Mouse (Mus musculus) cortical plate, adult 2 months (tissue): ENCODE results near the gene Vps37b. TPM values are rescaled to one million over a fixed set of nuclear protein-coding genes. Genes with fewer than 3 reads are reported as not detected.
A peak's percentile ranks its signal among the peaks of the same experiment; 100 is the strongest.

Experiments used
- H3K27ac ChIP-seq: fragments of 200-500 bp; 2 replicates; pipeline ENCODE4 v1.5.1; 2012; ENCODE audit warnings: low read length, control low read depth, inconsistent platforms; ENCODE audit not compliant: insufficient read depth
- H3K4me1 ChIP-seq: fragments of 200-500 bp; 2 replicates; pipeline ENCODE4 v1.6.1; 2011; ENCODE audit warnings: low read length; ENCODE audit not compliant: control insufficient read depth, insufficient read depth
- H3K4me3 ChIP-seq: fragments of 200-500 bp; 2 replicates; pipeline ENCODE4 v1.5.1; 2011; ENCODE audit warnings: mild to moderate bottlenecking, low read length, control low read depth; ENCODE audit not compliant: insufficient read depth
- CTCF ChIP-seq: fragments of 200-500 bp; IDR thresholded peaks from 2 replicates; pipeline ENCODE4 v1.5.1; 2011; ENCODE audit warnings: mild to moderate bottlenecking, control low read depth, low read length; ENCODE audit not compliant: insufficient read depth; ENCODE audit errors: extremely low read depth
- POLR2A ChIP-seq: fragments of 200-500 bp; IDR thresholded peaks from 2 replicates; pipeline ENCODE4 v1.6.1; 2011; ENCODE audit warnings: mild to moderate bottlenecking, low read length, control low read depth; ENCODE audit not compliant: insufficient read depth; ENCODE audit errors: extremely low read depth
- polyA plus RNA-seq: library from polyadenylated mRNA; depleted of rRNA; stranded (reverse); fragments of >200 nt; gene quantifications from 2 replicates; pipeline ENCODE4 v1.2.3, GENCODE M21; 2012

Vps37b gene
- polyA plus RNA-seq, 1 experiment: 48.4 TPM

DNA sequence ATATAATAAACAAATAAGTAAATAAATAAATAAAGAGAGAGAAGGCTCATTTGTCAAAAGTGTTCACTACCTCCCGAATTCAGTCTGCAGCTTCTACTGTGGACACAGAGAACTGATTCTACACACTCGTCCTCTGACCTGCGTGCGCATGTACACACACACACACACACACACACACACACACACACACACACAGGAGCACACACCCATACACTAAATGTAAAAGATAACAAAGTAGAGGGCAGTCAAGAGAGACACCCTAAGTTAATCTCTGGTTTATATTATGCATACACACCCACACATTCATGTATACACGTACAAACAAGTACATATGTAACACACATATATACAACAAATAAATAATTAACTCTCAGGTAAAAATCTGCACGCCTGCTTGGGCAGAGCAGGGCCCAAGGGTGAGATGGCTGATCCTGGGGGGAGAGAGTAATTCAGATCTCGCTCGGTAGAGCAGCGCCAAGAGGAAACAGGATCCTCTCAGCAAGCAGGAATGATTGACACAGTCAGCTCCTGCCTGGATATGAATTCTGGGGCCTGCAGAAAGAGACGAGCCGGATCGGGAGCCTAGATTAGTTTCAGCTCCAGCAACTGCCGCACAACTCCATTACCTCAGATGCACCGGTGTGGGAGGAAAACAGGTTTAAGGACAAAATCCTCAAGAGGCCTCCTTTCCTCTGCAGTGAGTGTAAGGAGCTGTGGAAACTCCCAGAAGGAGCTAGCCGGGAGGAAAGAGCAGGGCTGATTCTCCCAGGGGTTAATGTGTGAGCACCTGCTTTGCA, 17.4 kb upstream of the Vps37b start:
- no peak for TF ChIP-seq CTCF
- no peak for TF ChIP-seq POLR2A
- Histone ChIP-seq H3K4me3 (no peak overlapping the region), H3K4me1 (peaks cover 3% of the 10 kb centered on the region), H3K27ac (peak overlapping the region; percentile 70)

DNA sequence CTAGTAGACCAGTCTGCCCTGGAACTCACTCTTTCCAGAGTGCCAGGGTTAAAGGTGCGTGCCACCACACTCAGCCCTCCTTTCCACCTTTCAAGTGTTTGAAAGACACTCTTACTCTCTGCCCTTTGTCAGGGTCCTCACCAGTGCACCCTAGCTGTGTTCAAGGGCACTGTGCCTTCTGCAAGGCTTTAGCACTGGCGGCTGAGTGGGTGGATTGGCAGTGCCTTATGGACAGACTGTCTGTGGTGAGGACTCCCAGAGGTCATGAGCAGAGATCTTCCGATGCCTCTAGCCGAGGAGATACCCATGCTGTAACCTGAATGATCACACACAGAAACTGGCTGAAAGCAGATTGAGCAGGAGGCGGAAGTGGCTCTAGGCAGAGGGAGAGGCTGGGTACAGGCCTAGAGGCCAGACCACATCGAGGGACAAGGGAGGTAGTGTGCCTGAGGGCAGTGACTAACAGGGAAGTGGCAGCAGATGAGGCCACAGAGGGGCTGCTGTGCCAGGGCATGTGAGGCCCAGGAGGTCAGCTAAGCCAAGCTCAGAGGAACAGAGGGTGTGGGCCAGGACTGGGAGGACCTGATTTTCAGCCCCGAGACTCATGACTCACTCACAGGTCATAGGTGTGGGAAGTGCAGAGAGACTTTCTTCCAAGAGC, 14.8 kb upstream of the Vps37b start:
- H3K4me3 ChIP-seq: no peak overlapping the region
- TF ChIP-seq POLR2A: no peak
- TF ChIP-seq CTCF: no peak
- H3K27ac ChIP-seq: no peak overlapping the region
- peaks cover 3% of the 10 kb centered on the region for H3K4me1 ChIP-seq

DNA sequence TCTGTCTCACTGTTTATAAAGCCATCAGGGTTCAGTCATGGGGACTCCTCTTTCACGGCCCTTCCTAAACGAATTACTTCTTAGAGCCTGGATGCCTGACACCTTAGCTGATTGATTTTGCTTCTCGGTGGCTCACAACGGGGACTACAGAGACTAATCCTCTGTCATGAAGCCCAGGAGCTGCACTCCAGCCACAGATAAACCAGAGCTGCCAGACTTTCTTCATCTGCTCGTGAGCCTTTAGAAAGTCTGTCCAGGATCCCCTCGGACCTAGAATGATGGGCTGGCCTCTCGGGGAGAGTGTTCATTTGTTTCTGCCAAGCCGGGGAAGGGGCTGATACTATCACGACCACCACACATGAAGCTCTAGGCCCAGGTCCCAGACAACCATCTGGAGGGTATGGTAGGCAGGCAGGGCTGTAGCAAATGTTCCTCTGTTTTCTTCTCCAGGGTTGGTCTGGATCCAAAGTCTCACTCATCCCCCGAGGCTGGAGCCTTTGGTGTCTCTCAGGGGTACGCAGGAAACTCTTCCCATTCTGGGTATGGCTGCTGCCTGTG, 13.5 kb upstream of the Vps37b start:
- Histone ChIP-seq H3K27ac (no peak overlapping the region), H3K4me3 (no peak overlapping the region), H3K4me1 (peaks cover 3% of the 10 kb centered on the region)
- TF ChIP-seq POLR2A (no peak), CTCF (no peak)

DNA sequence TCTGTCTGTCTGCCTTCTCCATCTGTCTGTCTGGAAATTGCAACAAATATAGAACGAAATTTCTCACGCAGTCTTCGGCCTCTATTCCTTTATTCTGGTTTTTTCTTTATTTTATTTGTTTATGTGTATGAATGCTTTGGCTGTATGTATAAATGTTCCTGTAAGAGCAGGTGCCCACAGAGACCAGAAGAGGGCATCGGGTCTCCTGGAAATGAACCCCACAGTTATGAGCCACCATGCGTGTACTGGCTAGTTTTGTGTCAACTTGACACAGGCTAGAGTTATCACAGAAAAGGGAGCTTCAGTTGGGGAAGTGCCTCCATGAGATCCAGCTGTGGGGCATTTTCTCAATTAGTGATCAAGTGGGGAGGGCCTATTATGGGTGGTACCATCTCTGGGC, 11.9 kb upstream of the Vps37b start:
- TF ChIP-seq POLR2A: no peak
- TF ChIP-seq CTCF: no peak
- Histone ChIP-seq H3K27ac (peak overlapping the region; percentile 36; the same call in 1 of the 2 replicates), H3K4me3 (no peak overlapping the region), H3K4me1 (no peaks in the 10 kb centered on the region; the same call in none of the 2 replicates)

DNA sequence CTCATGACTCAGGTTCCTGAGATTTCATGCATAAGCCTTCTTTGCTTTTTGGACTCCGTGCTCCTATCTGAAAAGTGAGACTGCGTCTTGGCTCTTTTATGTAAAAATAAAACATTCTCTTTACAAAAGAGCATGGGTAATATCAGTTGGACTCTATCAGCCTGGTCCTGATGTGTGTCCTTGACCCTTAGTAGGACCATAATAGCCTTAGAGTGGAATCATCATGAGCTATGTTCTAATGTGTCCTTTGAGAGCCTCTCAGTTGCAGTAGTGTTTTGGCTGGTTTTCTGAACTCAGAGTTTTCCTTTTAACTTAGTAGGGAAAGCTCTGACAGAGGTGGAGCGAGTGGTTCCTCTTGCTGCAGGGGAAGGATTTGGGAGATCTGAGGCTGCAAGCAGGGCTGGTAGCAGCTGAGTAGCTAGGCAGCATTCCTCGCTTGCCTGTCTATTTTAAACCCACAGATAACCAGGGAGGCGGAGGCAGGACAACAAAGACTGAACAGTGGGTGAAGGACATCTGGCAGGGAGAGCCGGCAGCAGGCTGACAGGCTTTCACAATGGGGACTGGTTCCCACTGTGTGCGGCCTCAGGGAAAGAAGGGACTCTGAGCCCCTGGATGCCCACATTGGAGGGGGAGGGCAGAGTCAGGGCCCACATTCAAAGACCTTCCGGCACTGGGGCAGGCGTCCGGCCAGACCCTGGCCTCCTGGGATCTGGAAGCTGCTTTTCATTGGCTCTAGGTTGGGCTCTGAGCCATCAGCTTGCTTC, 11.3 kb upstream of the Vps37b start:
- H3K4me1 ChIP-seq: no peaks in the 10 kb centered on the region; the same call in none of the 2 replicates
- H3K4me3 ChIP-seq: no peak overlapping the region
- H3K27ac ChIP-seq: peak overlapping the region; percentile 36
- TF ChIP-seq CTCF (no peak), POLR2A (peak; percentile 59)

DNA sequence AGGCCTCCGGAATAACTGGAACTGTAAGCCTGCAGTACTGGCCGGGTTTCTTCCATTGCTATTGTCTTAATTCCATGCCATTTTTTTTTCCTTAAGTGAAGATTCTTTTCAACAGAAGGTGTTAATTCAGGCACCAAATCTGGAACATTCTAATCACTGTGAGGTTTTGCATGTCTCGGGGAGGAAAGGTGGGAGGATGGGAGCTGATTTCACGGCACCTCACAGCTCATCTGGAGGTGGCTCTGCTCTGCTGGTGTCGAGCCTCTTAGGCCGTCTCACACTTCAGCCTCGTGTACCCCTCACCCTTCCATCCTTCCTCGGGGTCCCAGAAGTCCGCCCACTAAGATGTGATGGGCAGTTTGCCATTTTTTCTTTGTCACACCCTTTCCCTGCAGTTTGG, 9.0 kb upstream of the Vps37b start:
- Histone ChIP-seq H3K4me3 (no peak overlapping the region), H3K4me1 (no peaks in the 10 kb centered on the region), H3K27ac (peak overlapping the region; percentile 10; the same call in 1 of the 2 replicates)
- TF ChIP-seq CTCF (no peak), POLR2A (no peak)

DNA sequence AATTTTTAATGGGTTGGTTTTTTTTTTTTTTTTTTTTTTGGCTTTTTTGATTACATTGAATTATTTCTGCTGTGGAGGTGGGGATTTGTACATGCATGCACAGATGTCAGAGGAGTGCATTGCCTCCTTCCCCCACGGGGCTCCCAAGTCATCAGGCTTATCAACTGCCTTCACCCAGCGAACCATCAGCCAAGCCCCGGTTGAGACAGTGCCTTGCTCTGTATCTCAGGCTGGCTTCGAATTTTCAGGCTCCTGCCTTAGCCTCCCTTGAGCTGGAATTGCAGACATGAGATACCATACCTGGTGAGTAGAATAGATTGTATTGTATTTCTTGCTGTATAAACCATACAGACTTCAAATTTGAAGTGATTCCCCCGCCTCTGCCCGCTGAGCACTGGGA, 7.5 kb upstream of the Vps37b start:
- Histone ChIP-seq H3K27ac (no peak overlapping the region), H3K4me3 (no peak overlapping the region), H3K4me1 (no peaks in the 10 kb centered on the region)
- no peak for TF ChIP-seq CTCF

DNA sequence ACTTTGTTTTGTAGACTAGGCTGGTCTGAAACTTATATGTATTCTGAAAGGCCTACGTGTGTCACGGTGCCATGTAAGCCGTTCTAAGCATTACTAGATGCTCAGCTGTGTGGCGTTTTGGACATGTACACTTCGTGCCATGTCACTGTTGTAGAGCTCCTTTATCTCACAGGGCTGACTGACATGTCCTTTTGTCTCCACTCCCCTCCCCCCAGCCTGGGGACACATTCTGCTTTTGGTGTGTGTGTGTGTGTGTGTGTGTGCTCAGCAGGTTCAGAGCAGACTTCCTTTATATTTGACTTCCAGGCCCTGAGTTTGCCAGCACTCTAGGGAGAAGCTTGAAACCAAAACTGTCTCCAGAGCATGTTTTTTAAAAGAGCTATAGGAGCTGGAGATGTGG, 4.8 kb upstream of the Vps37b start:
- no peak overlapping the region for H3K4me3 ChIP-seq
- TF ChIP-seq POLR2A: no peak
- no peak for TF ChIP-seq CTCF
- no peak overlapping the region for H3K27ac ChIP-seq
- H3K4me1 ChIP-seq: no peaks in the 10 kb centered on the region

DNA sequence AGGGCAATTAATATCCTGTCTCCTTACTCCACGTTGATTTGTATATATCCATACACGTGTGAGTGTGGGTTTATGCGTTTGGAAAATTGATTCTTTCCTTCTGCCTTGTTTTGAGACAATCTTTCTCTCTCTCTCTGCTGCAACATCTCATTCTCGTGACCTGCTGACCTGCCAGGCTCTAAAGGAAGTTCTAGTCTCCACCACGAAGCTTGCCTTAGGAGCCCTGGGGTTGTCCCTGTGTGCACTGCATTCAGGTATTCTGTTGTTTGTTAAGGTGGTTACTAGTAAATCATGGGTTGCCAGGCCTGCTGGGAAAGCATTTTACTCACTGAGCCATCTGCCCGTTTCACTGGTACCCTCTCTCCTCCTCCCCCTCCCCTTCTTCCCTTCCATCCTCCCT, 4.3 kb upstream of the Vps37b start:
- TF ChIP-seq CTCF (no peak), POLR2A (no peak)
- H3K4me1 ChIP-seq: no peaks in the 10 kb centered on the region
- no peak overlapping the region for H3K27ac ChIP-seq
- no peak overlapping the region for H3K4me3 ChIP-seq

DNA sequence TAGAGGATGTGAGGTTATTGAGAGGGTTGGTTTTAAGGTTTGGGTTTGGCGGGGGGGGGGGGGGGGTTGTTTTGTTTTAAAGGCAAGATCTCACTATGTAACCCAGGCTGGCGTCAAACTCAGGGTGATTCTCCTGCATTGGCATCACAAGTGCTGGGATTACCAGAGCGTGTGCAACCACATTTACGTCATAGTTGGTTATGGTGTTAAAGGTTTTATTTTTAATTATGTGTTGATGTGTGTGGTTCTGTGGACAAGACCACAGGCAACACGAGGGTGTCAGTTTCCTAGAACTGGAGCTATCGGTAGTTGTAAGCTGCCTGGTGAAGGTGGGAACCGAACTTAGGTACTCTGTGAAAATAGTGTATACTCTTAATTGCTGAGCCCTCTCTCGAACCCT, 3.7 kb upstream of the Vps37b start:
- TF ChIP-seq CTCF (no peak), POLR2A (no peak)

More for the DNA sequence above, 3.7 kb upstream of the Vps37b start:
- H3K4me3 ChIP-seq: no peak overlapping the region
- no peaks in the 10 kb centered on the region for H3K4me1 ChIP-seq
- no peak overlapping the region for H3K27ac ChIP-seq
